Mouse (Mus musculus): ENCODE results near the gene Eif4e1b. TPM values are rescaled to one million over a fixed set of nuclear protein-coding genes. Genes with fewer than 3 reads are reported as not detected.

Gene Eif4e1b
- not detected for polyA plus RNA-seq (2017; shearing (Covaris generic))

GRCm38 (mm10) chr13:54783698-54784097 is at the start of gene Eif4e1b:
Eif4e1b (plus strand) TSS chr13:54783998.

GRCm38 (mm10) chr13:54749864-54750411 is 33.9 kb upstream of the Eif4e1b start, which contains the start of gene Gprin1:
Gprin1 (minus strand) TSS chr13:54749874.

GRCm38 (mm10) chr13:54766192-54766768 is 17.5 kb upstream of the Eif4e1b start, which contains the start of gene Sncb:
Sncb (minus strand) TSS chr13:54766595.

GRCm38 (mm10) chr13:54788740-54789560 is 5.2 kb downstream of the Eif4e1b start, which contains the start of gene Tspan17:
Tspan17 (plus strand) TSS chr13:54789377.

Other genes with a start within 250 kb of the Eif4e1b start
- gene 4833439L19Rik, start 218.6 kb upstream of the Eif4e1b start, polyA plus RNA-seq (2017; shearing (Covaris generic)), result 71.0 TPM
- 10.0 TPM for gene Arl10, start 209.0 kb upstream of the Eif4e1b start, polyA plus RNA-seq (2017; shearing (Covaris generic))
- gene Nop16, start 193.9 kb upstream of the Eif4e1b start, polyA plus RNA-seq (2017; shearing (Covaris generic)), result 56.9 TPM
- 164 TPM for gene Higd2a, start 193.8 kb upstream of the Eif4e1b start, polyA plus RNA-seq (2017; shearing (Covaris generic))
- gene Cltb, start 172.7 kb upstream of the Eif4e1b start, polyA plus RNA-seq (2017; shearing (Covaris generic)), result 44.0 TPM
- 86.5 TPM for gene Faf2, start 162.2 kb upstream of the Eif4e1b start, polyA plus RNA-seq (2017; shearing (Covaris generic))
- 84.4 TPM for gene Rnf44, start 90.1 kb upstream of the Eif4e1b start, polyA plus RNA-seq (2017; shearing (Covaris generic))
- gene Cdhr2, start 82.5 kb upstream of the Eif4e1b start, polyA plus RNA-seq (2017; shearing (Covaris generic)), result not detected
- not detected for gene Gprin1, start 34.1 kb upstream of the Eif4e1b start, polyA plus RNA-seq (2017; shearing (Covaris generic))
- 0.35 TPM for gene Sncb, start 17.4 kb upstream of the Eif4e1b start, polyA plus RNA-seq (2017; shearing (Covaris generic))
- 4.2 TPM for gene Tspan17, start 5.4 kb downstream of the Eif4e1b start, polyA plus RNA-seq (2017; shearing (Covaris generic))
- 1.1 TPM for gene Unc5a, start 165.4 kb downstream of the Eif4e1b start, polyA plus RNA-seq (2017; shearing (Covaris generic))
- gene Hk3, start 237.4 kb downstream of the Eif4e1b start, polyA plus RNA-seq (2017; shearing (Covaris generic)), result 0.45 TPM

Data from CD4-positive, CD25-positive, alpha-beta regulatory T cell (primary cell).